Mouse (Mus musculus): ENCODE results near the gene Cdc42bpb. TPM values are rescaled to one million over a fixed set of nuclear protein-coding genes. Genes with fewer than 3 reads are reported as not detected.

Cdc42bpb gene
- polyA plus RNA-seq, 1 experiment from 2014 or later: 27.7 TPM

DNA sequence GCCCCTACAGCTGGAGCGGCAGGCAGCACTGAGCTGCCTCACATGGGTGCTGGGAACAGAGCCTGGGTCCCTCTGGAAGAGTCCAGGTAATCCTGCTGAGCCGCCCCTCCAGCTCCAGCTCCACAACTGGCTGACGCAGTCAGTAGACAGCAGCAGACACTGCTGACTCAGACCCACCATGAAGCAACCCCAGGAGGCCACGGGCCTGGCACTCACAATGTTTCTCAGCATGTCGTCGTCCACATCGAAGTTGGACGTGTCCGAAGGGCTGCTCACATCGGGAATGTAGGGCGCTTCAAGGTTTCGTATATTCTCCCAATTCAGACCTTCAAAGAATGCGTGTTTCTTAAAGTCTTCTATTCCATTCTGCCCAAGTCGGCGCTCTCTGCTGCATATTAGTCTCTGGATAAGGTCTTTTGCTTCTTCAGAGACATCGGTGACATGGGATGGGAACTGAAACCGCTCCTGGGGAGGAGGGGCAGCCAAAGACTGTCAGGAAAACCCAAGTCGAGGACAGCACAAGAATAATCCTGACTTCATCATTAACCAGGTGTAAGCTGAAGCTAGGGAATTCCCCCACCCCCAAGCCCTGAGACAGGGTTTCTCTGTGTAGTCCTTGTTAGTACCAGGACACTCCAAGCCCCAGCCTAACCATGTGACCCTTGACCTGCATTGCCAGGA, 51.6 kb downstream of the Cdc42bpb start:
- Histone ChIP-seq H3K27ac (no peak overlapping the region), H3K9me3 (replicated peaks; ENCODE audit: low read length) (no peaks in the 10 kb centered on the region), H3K9ac (ENCODE audit: low read depth, low read length) (no peak overlapping the region), H3K36me3 (ENCODE audit: insufficient read depth, low read length) (peaks cover 69% of the 10 kb centered on the region), H3K4me1 (replicated peaks; ENCODE audit: insufficient read depth, low read length) (no peaks in the 10 kb centered on the region), H3K4me3 (replicated peaks; ENCODE audit: low read depth, low read length) (no peak overlapping the region), H3K4me2 (ENCODE audit: low read length) (no peak overlapping the region), H3K27me3 (ENCODE audit: insufficient read depth, low read length) (no peaks in the 10 kb centered on the region)
- TF ChIP-seq CTCF (IDR thresholded peaks at IDR 0.05; ENCODE audit: low read depth): no peak
- DNase-seq (ENCODE audit: low spot score): no peak
- no peak for ATAC-seq (replicated peaks; ENCODE audit: low FRiP score, low read depth)
- WGBS: 94% methylated on average over 18 of the region's 18 CpGs

DNA sequence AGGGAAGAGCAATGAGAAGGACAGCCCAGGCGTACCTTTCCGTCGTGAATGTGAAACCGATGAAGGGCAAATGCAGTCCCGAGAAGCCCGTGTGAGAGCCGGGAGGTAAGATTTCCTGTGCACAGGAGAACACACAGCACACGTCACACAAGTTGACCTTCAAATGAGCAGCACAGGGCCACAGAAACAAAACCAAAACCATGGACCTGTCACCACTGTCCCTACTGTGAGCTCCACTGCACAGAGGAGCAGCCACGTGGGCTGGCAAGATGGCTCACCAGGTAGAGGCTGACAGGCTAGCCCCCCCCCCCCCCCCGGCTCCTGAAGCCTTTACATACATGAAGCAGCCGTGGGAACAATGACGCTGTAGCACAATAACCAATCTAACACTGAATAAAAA, 52.6 kb downstream of the Cdc42bpb start:
- WGBS: 96% methylated on average over 12 of the region's 12 CpGs
- Histone ChIP-seq H3K4me3 (replicated peaks; ENCODE audit: low read depth, low read length) (no peak overlapping the region), H3K4me2 (ENCODE audit: low read length) (no peak overlapping the region), H3K9ac (ENCODE audit: low read depth, low read length) (no peak overlapping the region), H3K36me3 (ENCODE audit: insufficient read depth, low read length) (peaks cover 73% of the 10 kb centered on the region), H3K4me1 (replicated peaks; ENCODE audit: insufficient read depth, low read length) (no peaks in the 10 kb centered on the region), H3K27ac (no peak overlapping the region), H3K27me3 (ENCODE audit: insufficient read depth, low read length) (no peaks in the 10 kb centered on the region), H3K9me3 (replicated peaks; ENCODE audit: low read length) (no peaks in the 10 kb centered on the region)
- DNase-seq (ENCODE audit: low spot score): no peak
- TF ChIP-seq CTCF (IDR thresholded peaks at IDR 0.05; ENCODE audit: low read depth): no peak
- ATAC-seq (replicated peaks; ENCODE audit: low FRiP score, low read depth): no peak

DNA sequence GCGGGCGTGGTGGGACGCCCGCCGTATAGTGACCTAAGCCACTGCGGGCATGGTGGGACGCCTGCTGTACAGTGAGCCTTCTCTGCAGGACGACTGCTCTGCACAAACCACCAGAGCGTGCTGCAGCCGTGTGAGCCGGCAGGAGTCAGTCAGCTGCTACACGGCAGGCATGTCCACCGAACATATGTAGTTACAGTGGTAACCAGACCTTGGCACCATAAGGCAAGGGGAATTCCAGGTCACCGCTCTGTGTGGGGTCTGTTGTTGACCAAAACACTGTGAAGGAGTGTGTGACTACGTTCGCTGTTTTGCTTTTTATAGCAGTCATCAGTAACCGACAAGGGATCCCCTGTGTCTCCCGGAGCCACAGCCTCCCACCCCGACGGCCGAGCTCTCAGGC, 53.0 kb downstream of the Cdc42bpb start:
- 82% methylated on average over 21 of the region's 21 CpGs for WGBS
- TF ChIP-seq CTCF (IDR thresholded peaks at IDR 0.05; ENCODE audit: low read depth): no peak
- ATAC-seq (replicated peaks; ENCODE audit: low FRiP score, low read depth): no peak

DNA sequence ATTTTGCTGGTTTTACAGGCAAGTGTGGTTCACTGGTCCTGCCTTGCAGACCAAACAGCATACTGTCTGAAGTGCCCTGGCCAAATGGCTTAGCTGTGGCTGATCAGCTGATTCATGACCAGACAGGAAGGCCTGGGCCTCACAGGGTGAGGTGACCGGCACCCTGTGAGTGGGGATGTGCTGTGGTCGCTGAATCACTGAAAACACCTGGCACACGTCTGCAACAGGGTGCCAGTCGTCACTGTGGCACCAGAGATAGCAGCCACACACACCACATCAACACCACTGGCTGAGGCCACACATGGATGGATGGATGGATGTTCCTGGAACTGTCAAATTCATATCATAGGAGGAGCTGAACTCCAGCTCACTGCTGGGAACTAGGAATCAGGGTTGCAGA, 54.1 kb downstream of the Cdc42bpb start:
- no peaks in the 10 kb centered on the region for H3K4me1 ChIP-seq (replicated peaks; ENCODE audit: insufficient read depth, low read length)
- TF ChIP-seq CTCF (IDR thresholded peaks at IDR 0.05; ENCODE audit: low read depth): no peak
- no peak overlapping the region for H3K4me2 ChIP-seq (ENCODE audit: low read length)

More for the DNA sequence above, 53.0 kb downstream of the Cdc42bpb start:
- H3K4me2 ChIP-seq (ENCODE audit: low read length): no peak overlapping the region
- no peak overlapping the region for H3K27ac ChIP-seq
- H3K4me3 ChIP-seq (replicated peaks; ENCODE audit: low read depth, low read length): no peak overlapping the region
- H3K4me1 ChIP-seq (replicated peaks; ENCODE audit: insufficient read depth, low read length): no peaks in the 10 kb centered on the region
- H3K9ac ChIP-seq (ENCODE audit: low read depth, low read length): no peak overlapping the region
- H3K9me3 ChIP-seq (replicated peaks; ENCODE audit: low read length): no peaks in the 10 kb centered on the region
- H3K36me3 ChIP-seq (ENCODE audit: insufficient read depth, low read length): peaks cover 77% of the 10 kb centered on the region
- no peaks in the 10 kb centered on the region for H3K27me3 ChIP-seq (ENCODE audit: insufficient read depth, low read length)
- DNase-seq (ENCODE audit: low spot score): no peak

DNA sequence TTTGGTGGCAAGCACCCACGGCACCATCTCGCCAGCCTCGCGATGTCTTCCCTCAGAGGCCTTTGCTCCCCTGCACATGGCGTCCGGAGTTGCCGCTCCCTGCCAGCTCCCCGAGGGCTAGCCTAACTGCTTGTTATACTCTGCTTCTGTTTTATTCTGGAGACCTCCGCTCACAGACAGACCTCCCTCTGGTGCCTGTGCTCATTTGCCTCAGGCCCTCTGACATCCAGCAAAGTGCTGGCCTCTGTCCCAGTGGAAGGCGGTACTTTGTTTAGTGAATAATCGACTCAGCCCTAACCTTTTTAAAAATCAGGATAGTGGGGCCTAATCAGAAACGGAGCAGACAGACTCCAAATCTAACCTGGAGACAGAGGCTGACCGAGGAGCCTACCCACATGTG, 55.7 kb downstream of the Cdc42bpb start:
- H3K4me3 ChIP-seq (replicated peaks; ENCODE audit: low read depth, low read length): no peak overlapping the region
- H3K27me3 ChIP-seq (ENCODE audit: insufficient read depth, low read length): no peaks in the 10 kb centered on the region
- H3K9ac ChIP-seq (ENCODE audit: low read depth, low read length): no peak overlapping the region
- no peak for DNase-seq (ENCODE audit: low spot score)
- 78% methylated on average over 13 of the region's 13 CpGs for WGBS
- no peak overlapping the region for H3K4me2 ChIP-seq (ENCODE audit: low read length)
- ATAC-seq (replicated peaks; ENCODE audit: low FRiP score, low read depth): no peak
- TF ChIP-seq CTCF (IDR thresholded peaks at IDR 0.05; ENCODE audit: low read depth): no peak
- H3K4me1 ChIP-seq (replicated peaks; ENCODE audit: insufficient read depth, low read length): no peaks in the 10 kb centered on the region
- no peak overlapping the region for H3K27ac ChIP-seq
- H3K9me3 ChIP-seq (replicated peaks; ENCODE audit: low read length): no peaks in the 10 kb centered on the region
- H3K36me3 ChIP-seq (ENCODE audit: insufficient read depth, low read length): peaks cover 86% of the 10 kb centered on the region

More for the DNA sequence above, 54.1 kb downstream of the Cdc42bpb start:
- no peak for DNase-seq (ENCODE audit: low spot score)
- no peaks in the 10 kb centered on the region for H3K9me3 ChIP-seq (replicated peaks; ENCODE audit: low read length)
- ATAC-seq (replicated peaks; ENCODE audit: low FRiP score, low read depth): no peak
- peaks cover 86% of the 10 kb centered on the region for H3K36me3 ChIP-seq (ENCODE audit: insufficient read depth, low read length)
- WGBS: 61% methylated on average over 4 of the region's 4 CpGs
- H3K27me3 ChIP-seq (ENCODE audit: insufficient read depth, low read length): no peaks in the 10 kb centered on the region
- no peak overlapping the region for H3K4me3 ChIP-seq (replicated peaks; ENCODE audit: low read depth, low read length)
- H3K9ac ChIP-seq (ENCODE audit: low read depth, low read length): no peak overlapping the region
- H3K27ac ChIP-seq: no peak overlapping the region

DNA sequence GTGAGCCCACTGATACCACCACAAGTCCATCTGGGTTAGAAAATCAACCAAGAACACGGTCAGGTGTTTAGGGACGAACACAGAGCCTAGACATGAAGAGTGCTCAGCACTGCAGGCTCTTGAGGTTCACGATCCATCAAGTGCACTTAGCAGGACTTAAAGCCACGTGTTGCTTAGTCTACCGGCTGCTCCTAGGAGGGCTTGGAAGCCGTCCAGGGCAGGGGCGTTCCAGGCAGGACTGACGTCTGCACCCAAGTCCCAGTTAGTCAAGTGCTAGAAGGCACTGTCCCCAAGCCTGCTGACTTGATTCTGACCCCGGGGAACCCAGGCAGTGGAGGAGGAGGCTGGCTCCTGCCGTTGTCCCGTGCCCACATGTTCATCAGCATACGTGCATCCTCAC, 57.0 kb downstream of the Cdc42bpb start:
- no peaks in the 10 kb centered on the region for H3K27me3 ChIP-seq (ENCODE audit: insufficient read depth, low read length)
- no peaks in the 10 kb centered on the region for H3K4me1 ChIP-seq (replicated peaks; ENCODE audit: insufficient read depth, low read length)
- H3K4me3 ChIP-seq (replicated peaks; ENCODE audit: low read depth, low read length): no peak overlapping the region
- WGBS: 81% methylated on average over 12 of the region's 12 CpGs
- peaks cover 89% of the 10 kb centered on the region for H3K36me3 ChIP-seq (ENCODE audit: insufficient read depth, low read length)
- TF ChIP-seq CTCF (IDR thresholded peaks at IDR 0.05; ENCODE audit: low read depth): no peak
- ATAC-seq (replicated peaks; ENCODE audit: low FRiP score, low read depth) (no peak), DNase-seq (ENCODE audit: low spot score) (no peak)
- H3K27ac ChIP-seq: no peak overlapping the region
- H3K9ac ChIP-seq (ENCODE audit: low read depth, low read length): no peak overlapping the region
- H3K4me2 ChIP-seq (ENCODE audit: low read length): no peak overlapping the region
- no peaks in the 10 kb centered on the region for H3K9me3 ChIP-seq (replicated peaks; ENCODE audit: low read length)

DNA sequence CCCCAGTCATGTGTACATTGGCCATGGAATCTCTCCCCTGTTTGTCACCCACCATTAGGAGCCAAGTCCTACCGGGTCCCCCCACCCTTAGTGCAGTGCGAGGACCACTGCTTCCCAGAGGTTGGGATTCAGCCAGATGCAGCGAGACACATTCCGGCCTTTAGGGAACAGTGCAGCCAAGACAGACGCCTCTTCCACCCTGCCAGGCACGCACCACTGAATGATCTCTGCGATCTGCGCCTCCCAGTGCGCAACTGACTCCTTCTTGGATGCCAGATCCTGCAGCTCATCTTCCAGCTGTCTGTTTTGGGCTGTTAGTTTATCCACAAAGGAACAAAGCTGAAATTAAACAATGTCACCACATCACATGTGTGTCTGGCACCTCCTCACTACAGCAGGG, 59.8 kb downstream of the Cdc42bpb start:
- no peaks in the 10 kb centered on the region for H3K27me3 ChIP-seq (ENCODE audit: insufficient read depth, low read length)
- H3K27ac ChIP-seq: no peak overlapping the region
- WGBS: 94% methylated on average over 9 of the region's 9 CpGs
- H3K36me3 ChIP-seq (ENCODE audit: insufficient read depth, low read length): peaks cover 89% of the 10 kb centered on the region
- no peak overlapping the region for H3K4me3 ChIP-seq (replicated peaks; ENCODE audit: low read depth, low read length)
- no peak for TF ChIP-seq CTCF (IDR thresholded peaks at IDR 0.05; ENCODE audit: low read depth)
- DNase-seq (ENCODE audit: low spot score): no peak
- H3K9ac ChIP-seq (ENCODE audit: low read depth, low read length): no peak overlapping the region
- H3K4me2 ChIP-seq (ENCODE audit: low read length): no peak overlapping the region
- no peaks in the 10 kb centered on the region for H3K4me1 ChIP-seq (replicated peaks; ENCODE audit: insufficient read depth, low read length)
- no peaks in the 10 kb centered on the region for H3K9me3 ChIP-seq (replicated peaks; ENCODE audit: low read length)
- no peak for ATAC-seq (replicated peaks; ENCODE audit: low FRiP score, low read depth)
